Mouse (Mus musculus): Measurements from ENCODE around the gene Sp3. TPM values are rescaled to one million over a fixed set of nuclear protein-coding genes. Genes with fewer than 3 reads are reported as not detected.

The Sp3 gene
- total and polyA plus RNA-seq, 3 experiments, result 27.8 to 299 (median 34.9) TPM

GRCm38 (mm10) chr2:72970302-72970701 is 9.9 kb downstream of the Sp3 start:
- Histone ChIP-seq H3K27ac (ENCODE audit: control insufficient read depth, low read depth, low read length) (no peak overlapping the region), H3K27me3 (ENCODE audit: control insufficient read depth in 1 of 2, insufficient read depth in 2 of 2, low read length in 2 of 2) (no peaks in the 10 kb centered on the region), H3K9ac (ENCODE audit: control insufficient read depth, low read depth, low read length, poor library complexity, severe bottlenecking) (no peak overlapping the region), H3K4me1 (ENCODE audit: control insufficient read depth in 1 of 2, insufficient read depth in 2 of 2, low read length in 2 of 2) (peaks cover 0 to 5% of the 10 kb centered on the region in 2 experiments; a peak in 2 of 4 replicates), H3K9me3 (replicated peaks; ENCODE audit: insufficient read depth, low read length) (no peaks in the 10 kb centered on the region), H3K4me3 (ENCODE audit: control insufficient read depth in 1 of 2, insufficient read depth in 1 of 2, low read depth in 2 of 2, low read length in 2 of 2) (no peak overlapping the region), H3K79me2 (ENCODE audit: control insufficient read depth, insufficient read depth, low read length, poor library complexity) (peaks cover 63% of the 10 kb centered on the region), H3K36me3 (ENCODE audit: control insufficient read depth in 1 of 2, insufficient read depth in 2 of 2, low read length in 2 of 2) (peaks cover 22 to 30% of the 10 kb centered on the region in 2 experiments)
- TF ChIP-seq NRF1 (IDR thresholded peaks at IDR 0.05; ENCODE audit: insufficient read depth, low read depth, low read length, poor library complexity, severe bottlenecking) (no peak), POLR2AphosphoS2 (IDR thresholded peaks at IDR 0.05; ENCODE audit: low read length) (no peak), ZC3H11A (IDR thresholded peaks at IDR 0.05; ENCODE audit: low read depth, low read length) (no peak), EP300 (IDR thresholded peaks at IDR 0.05; ENCODE audit: low read depth in 1 of 2, low read length in 2 of 2) (no peak), ZKSCAN1 (IDR thresholded peaks at IDR 0.05; ENCODE audit: low read depth, low read length) (no peak), JUND (IDR thresholded peaks at IDR 0.05; ENCODE audit: low read depth, low read length) (no peak), CHD1 (IDR thresholded peaks at IDR 0.05; ENCODE audit: low read depth, low read length) (no peak), GATA1 (IDR thresholded peaks at IDR 0.05; ENCODE audit: low read depth, low read length) (no peak), ZMIZ1 (IDR thresholded peaks at IDR 0.05; ENCODE audit: low read depth, low read length) (no peak)
- DNase-seq (ENCODE audit: low read depth, low spot score), result no peak

GRCm38 (mm10) chr2:72968536-72968935 is 11.7 kb downstream of the Sp3 start:
- no peaks in the 10 kb centered on the region for H3K27me3 ChIP-seq (ENCODE audit: control insufficient read depth in 1 of 2, insufficient read depth in 2 of 2, low read length in 2 of 2)
- H3K27ac ChIP-seq (ENCODE audit: control insufficient read depth, low read depth, low read length), result no peak overlapping the region
- TF ChIP-seq RAD21 (IDR thresholded peaks at IDR 0.05; ENCODE audit: low read depth, low read length) (no peak), BHLHE40 (IDR thresholded peaks at IDR 0.05; ENCODE audit: borderline replicate concordance, low read depth, low read length) (no peak), RCOR1 (IDR thresholded peaks at IDR 0.05; ENCODE audit: low read depth, low read length) (no peak), SIN3A (IDR thresholded peaks at IDR 0.05; ENCODE audit: low read length) (no peak), MXI1 (IDR thresholded peaks at IDR 0.05; ENCODE audit: low read depth, low read length) (no peak), ZKSCAN1 (IDR thresholded peaks at IDR 0.05; ENCODE audit: low read depth, low read length) (no peak), SMC3 (IDR thresholded peaks at IDR 0.05; ENCODE audit: low read depth, low read length) (no peak), TAL1 (IDR thresholded peaks at IDR 0.05; ENCODE audit: low read length) (no peak), CTCF (IDR thresholded peaks at IDR 0.05 in 2 of 3, conservative IDR thresholded peaks at IDR 0.05 in 1 of 3; ENCODE audit: control insufficient read depth in 1 of 3, insufficient read depth in 1 of 3, low read depth in 2 of 3, low read length in 3 of 3, poor library complexity in 1 of 3, severe bottlenecking in 1 of 3) (no peak), UBTF (IDR thresholded peaks at IDR 0.05; ENCODE audit: borderline replicate concordance, insufficient read depth, low read depth, low read length) (no peak), HCFC1 (IDR thresholded peaks at IDR 0.05; ENCODE audit: low read depth, low read length) (no peak), MYB (IDR thresholded peaks at IDR 0.05; ENCODE audit: low read depth, low read length) (no peak), CHD2 (IDR thresholded peaks at IDR 0.05; ENCODE audit: low read length) (no peak), MAZ (IDR thresholded peaks at IDR 0.05; ENCODE audit: low read depth, low read length) (no peak), MAFK (IDR thresholded peaks at IDR 0.05; ENCODE audit: borderline replicate concordance, low read depth, low read length) (no peak), ZC3H11A (IDR thresholded peaks at IDR 0.05; ENCODE audit: low read depth, low read length) (no peak), JUND (IDR thresholded peaks at IDR 0.05; ENCODE audit: low read depth, low read length) (no peak), NELFE (IDR thresholded peaks at IDR 0.05; ENCODE audit: low read depth, low read length) (no peak), TCF12 (IDR thresholded peaks at IDR 0.05; ENCODE audit: low read depth, low read length) (no peak)
- H3K79me2 ChIP-seq (ENCODE audit: control insufficient read depth, insufficient read depth, low read length, poor library complexity), result peaks cover 63% of the 10 kb centered on the region
- H3K36me3 ChIP-seq (ENCODE audit: control insufficient read depth in 1 of 2, insufficient read depth in 2 of 2, low read length in 2 of 2), result peaks cover 25 to 32% of the 10 kb centered on the region in 2 experiments
- H3K4me1 ChIP-seq (ENCODE audit: control insufficient read depth in 1 of 2, insufficient read depth in 2 of 2, low read length in 2 of 2), result peaks cover 0 to 2% of the 10 kb centered on the region in 2 experiments; a peak in 2 of 4 replicates
- DNase-seq (ENCODE audit: low read depth, low spot score), result no peak
- H3K9me3 ChIP-seq (replicated peaks; ENCODE audit: insufficient read depth, low read length), result no peaks in the 10 kb centered on the region
- no peak overlapping the region for H3K4me3 ChIP-seq (ENCODE audit: control insufficient read depth in 1 of 2, insufficient read depth in 1 of 2, low read depth in 2 of 2, low read length in 2 of 2)
- no peak overlapping the region for H3K9ac ChIP-seq (ENCODE audit: control insufficient read depth, low read depth, low read length, poor library complexity, severe bottlenecking)
